Mouse (Mus musculus): ENCODE measurements around the gene Tle6. TPM values are rescaled to one million over a fixed set of nuclear protein-coding genes. Genes with fewer than 3 reads are reported as not detected.

Gene Tle6
- total RNA-seq, 2 experiments from 2014 or later = 1.7 to 2.4 TPM

GRCm38 (mm10) chr10:81544296-81545160 lies 56.3 kb downstream of the Tle6 start:
- DNase-seq (ENCODE audit: low spot score in 2 of 2) = no peak

- DNase-seq (ENCODE audit: low spot score in 2 of 2) = no peak
These were observed 57.2 kb downstream of the Tle6 start for GRCm38 (mm10) chr10:81543633-81544032.

DNA sequence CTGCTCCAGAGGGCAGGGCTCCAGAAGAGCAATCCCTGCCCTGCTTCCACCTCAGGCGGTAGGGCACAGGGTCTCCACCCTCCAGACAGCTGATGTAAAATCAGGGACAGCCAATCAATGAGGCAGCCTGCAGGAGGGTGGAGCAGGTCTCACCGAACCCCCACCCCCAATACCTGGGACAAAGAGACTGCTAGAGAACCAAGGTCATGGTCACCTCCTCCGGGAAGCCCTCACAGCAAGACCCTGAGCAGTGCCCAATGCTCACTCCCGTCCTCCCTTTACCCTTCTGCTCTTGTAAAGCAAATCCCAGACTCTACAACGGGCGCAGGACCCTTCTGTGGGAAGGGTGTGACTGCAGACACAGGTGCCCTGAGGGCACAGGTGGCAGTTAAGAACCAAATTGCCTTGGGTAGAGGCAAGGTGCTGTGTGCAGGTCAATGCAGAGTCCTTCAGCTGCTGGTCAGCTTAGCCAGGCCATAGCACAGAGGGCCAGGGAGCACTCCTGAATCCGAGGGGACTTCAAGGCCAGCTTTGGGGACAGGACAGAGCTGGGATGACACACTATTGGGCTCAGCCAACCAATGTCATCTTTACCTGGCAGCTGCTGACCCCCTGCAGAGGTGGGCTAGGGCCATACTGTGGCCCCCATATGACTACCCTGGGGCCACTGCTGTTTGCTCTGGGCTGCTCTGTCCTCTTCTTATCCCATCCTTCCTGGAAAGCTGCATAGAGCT lies 58.0 kb downstream of the Tle6 start:
- no peak for DNase-seq (ENCODE audit: low spot score in 2 of 2)

DNA sequence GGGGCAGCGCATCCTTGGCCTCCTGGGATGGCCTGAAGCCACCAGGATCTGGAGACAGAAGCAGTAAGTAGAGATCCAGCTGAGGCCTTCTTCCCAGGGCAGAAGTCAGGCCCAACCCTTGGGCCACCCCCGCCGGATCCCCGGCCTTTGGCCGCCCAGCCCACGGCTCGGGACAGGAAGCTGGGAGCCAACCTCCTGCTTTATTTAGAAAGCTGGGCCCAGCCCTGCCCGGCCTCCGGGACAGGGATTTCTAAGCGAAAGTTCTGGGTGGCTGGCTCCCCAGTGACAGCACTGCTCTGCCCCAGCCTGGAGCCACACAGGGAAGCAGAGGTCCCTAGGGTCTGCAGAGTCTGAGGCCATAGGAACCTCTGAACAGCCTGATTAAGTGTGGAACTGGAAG lies 59.1 kb downstream of the Tle6 start:
- no peak for DNase-seq (ENCODE audit: low spot score in 2 of 2)

GRCm38 (mm10) chr10:81541363-81541762 lies 59.5 kb downstream of the Tle6 start:
- DNase-seq (ENCODE audit: low spot score in 2 of 2) = no peak

Other genes with a start within 250 kb of the Tle6 start
- gene Mfsd12, start 243.6 kb downstream of the Tle6 start, total RNA-seq (2021) = 10 to 100 TPM; 37.0 to 40.8 TPM
- under 1 TPM; 0.57 to 0.74 TPM for gene 4930404N11Rik, start 235.3 kb downstream of the Tle6 start, total RNA-seq (2021)
- gene Fzr1, start 222.6 kb downstream of the Tle6 start, total RNA-seq (2021) = 10 to 100 TPM; 81.2 to 85.2 TPM
- gene Dohh, start 216.6 kb downstream of the Tle6 start, total RNA-seq (2021) = 10 to 100 TPM; 72.0 to 77.3 TPM
- gene Gm48551, start 216.6 kb downstream of the Tle6 start, total RNA-seq (2021) = 1 to 10 TPM; 2.3 to 4.5 TPM
- gene Gm48552, start 212.1 kb downstream of the Tle6 start, total RNA-seq (2021) = 1 to 10 TPM; 1.1 to 3.5 TPM
- 1 to 10 TPM; 2.6 to 3.0 TPM for gene Smim24, start 208.0 kb downstream of the Tle6 start, total RNA-seq (2021)
- 10 to 100 TPM; 51.2 to 55.8 TPM for gene Nfic, start 145.4 kb downstream of the Tle6 start, total RNA-seq (2021)
- 100 to 1,000 TPM; 259 to 261 TPM for gene Celf5, start 118.4 kb downstream of the Tle6 start, total RNA-seq (2021)
- gene Ncln, start 104.7 kb downstream of the Tle6 start, total RNA-seq (2021) = 100 to 1,000 TPM in 1 of 2 experiments, 10 to 100 TPM in 1; 89.3 to 116 TPM
- under 1 TPM in 1 of 2 experiments, not detected in 1; 0.30 TPM for gene S1pr4, start 100.9 kb downstream of the Tle6 start, total RNA-seq (2021)
- 1 to 10 TPM; 1.9 to 3.2 TPM for gene Gna15, start 76.8 kb downstream of the Tle6 start, total RNA-seq (2021)
- gene Gna11, start 55.9 kb downstream of the Tle6 start, total RNA-seq (2021) = 100 to 1,000 TPM; 124 to 125 TPM
- 100 to 1,000 TPM; 582 to 612 TPM for gene Aes, start 41.6 kb downstream of the Tle6 start, total RNA-seq (2021)
- 10 to 100 TPM; 25.6 to 26.6 TPM for gene Tle2, start 26.5 kb downstream of the Tle6 start, total RNA-seq (2021)
- 1 to 10 TPM; 2.0 TPM for gene BC025920, start 5.2 kb upstream of the Tle6 start, total RNA-seq (2021)
- gene Sirt6, start 26.7 kb upstream of the Tle6 start, total RNA-seq (2021) = 10 to 100 TPM; 28.9 to 31.4 TPM
- 10 to 100 TPM; 28.5 to 40.6 TPM for gene Ankrd24, start 27.5 kb upstream of the Tle6 start, total RNA-seq (2021)
- 1 to 10 TPM; 5.1 to 5.4 TPM for gene Gm10778, start 48.0 kb upstream of the Tle6 start, total RNA-seq (2021)
- gene Zfp433, start 103.8 kb upstream of the Tle6 start, total RNA-seq (2021) = 10 to 100 TPM; 11.3 to 12.4 TPM
- 1 to 10 TPM; 6.8 to 8.3 TPM for gene Gm3055, start 170.1 kb upstream of the Tle6 start, total RNA-seq (2021)
- 1 to 10 TPM; 3.3 to 3.7 TPM for gene Gm4767, start 211.1 kb upstream of the Tle6 start, total RNA-seq (2021)